Mouse (Mus musculus): ENCODE results near the gene Yaf2. TPM values are rescaled to one million over a fixed set of nuclear protein-coding genes. Genes with fewer than 3 reads are reported as not detected.

The Yaf2 gene
- polyA plus RNA-seq, 1 experiment from 2014 or later = 58.8 TPM

GRCm38 (mm10) chr15:93267479-93267878 is 69.3 kb downstream of the Yaf2 start:
- no peaks in the 10 kb centered on the region for H3K4me1 ChIP-seq (ENCODE audit: control insufficient read depth, insufficient read depth, low read length)
- no peaks in the 10 kb centered on the region for H3K27me3 ChIP-seq (ENCODE audit: control insufficient read depth, insufficient read depth, low read length)
- no peak for ATAC-seq (ENCODE audit: insufficient number of reproducible peaks, insufficient read depth, low FRiP score, low read depth)
- no peak overlapping the region for H3K27ac ChIP-seq (ENCODE audit: low read length)
- no peak overlapping the region for H3K4me3 ChIP-seq (ENCODE audit: low read depth, low read length)
- H3K9me3 ChIP-seq (ENCODE audit: control insufficient read depth, low read depth, low read length) = no peaks in the 10 kb centered on the region
- no peak overlapping the region for H3K4me2 ChIP-seq (replicated peaks; ENCODE audit: low read depth, low read length)
- no peaks in the 10 kb centered on the region for H3K36me3 ChIP-seq (ENCODE audit: control insufficient read depth, insufficient read depth, low read length)
- 74% methylated on average over 8 of the region's 8 CpGs for WGBS
- H3K9ac ChIP-seq (replicated peaks; ENCODE audit: low read depth, low read length) = no peak overlapping the region

DNA sequence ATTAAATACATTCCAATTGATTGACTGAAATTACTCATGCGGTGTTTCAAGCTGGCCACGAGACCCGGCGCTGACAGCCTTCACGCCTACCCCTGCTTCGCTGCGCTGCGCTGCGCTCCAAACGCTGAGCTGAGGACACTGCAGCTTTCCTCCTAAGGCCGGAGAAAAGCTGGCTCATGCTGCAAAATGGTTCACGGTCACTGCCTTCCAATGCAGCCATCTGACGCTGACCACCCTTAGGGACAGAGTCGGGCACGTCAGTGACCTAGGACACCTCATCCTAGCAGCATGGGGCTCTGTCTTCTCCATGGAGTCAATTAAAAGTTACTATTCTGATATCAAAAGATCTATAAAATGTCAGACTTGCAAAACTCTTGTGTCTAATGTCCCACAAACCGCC is 70.4 kb downstream of the Yaf2 start:
- no peak for ATAC-seq (ENCODE audit: insufficient number of reproducible peaks, insufficient read depth, low FRiP score, low read depth)
- 79% methylated on average over 16 of the region's 16 CpGs for WGBS
- Histone ChIP-seq H3K4me3 (ENCODE audit: low read depth, low read length) (no peak overlapping the region), H3K27ac (ENCODE audit: low read length) (no peak overlapping the region), H3K9ac (replicated peaks; ENCODE audit: low read depth, low read length) (no peak overlapping the region), H3K36me3 (ENCODE audit: control insufficient read depth, insufficient read depth, low read length) (no peaks in the 10 kb centered on the region), H3K27me3 (ENCODE audit: control insufficient read depth, insufficient read depth, low read length) (no peaks in the 10 kb centered on the region), H3K4me1 (ENCODE audit: control insufficient read depth, insufficient read depth, low read length) (no peaks in the 10 kb centered on the region), H3K9me3 (ENCODE audit: control insufficient read depth, low read depth, low read length) (no peaks in the 10 kb centered on the region), H3K4me2 (replicated peaks; ENCODE audit: low read depth, low read length) (no peak overlapping the region)

DNA sequence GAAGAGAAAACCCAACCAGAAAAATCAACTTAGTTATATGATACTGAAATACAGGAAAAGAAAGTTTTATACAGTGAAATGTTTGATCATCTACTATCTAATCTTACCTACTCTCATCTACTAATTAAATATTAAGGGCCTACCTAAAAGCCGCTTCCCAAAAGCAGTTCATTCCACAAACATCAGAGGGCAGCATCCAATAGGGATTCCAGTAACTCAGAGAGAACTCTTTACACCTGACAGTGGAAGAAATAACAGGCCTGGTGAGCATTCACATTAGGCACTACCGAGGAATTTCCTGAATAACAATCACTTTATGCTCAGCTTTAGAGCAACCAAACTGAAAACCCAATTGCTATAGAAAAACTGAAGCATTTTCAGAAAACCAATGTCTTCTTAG is 71.0 kb downstream of the Yaf2 start:
- Histone ChIP-seq H3K27me3 (ENCODE audit: control insufficient read depth, insufficient read depth, low read length) (no peaks in the 10 kb centered on the region), H3K36me3 (ENCODE audit: control insufficient read depth, insufficient read depth, low read length) (no peaks in the 10 kb centered on the region), H3K9ac (replicated peaks; ENCODE audit: low read depth, low read length) (no peak overlapping the region), H3K4me1 (ENCODE audit: control insufficient read depth, insufficient read depth, low read length) (no peaks in the 10 kb centered on the region), H3K9me3 (ENCODE audit: control insufficient read depth, low read depth, low read length) (no peaks in the 10 kb centered on the region), H3K4me2 (replicated peaks; ENCODE audit: low read depth, low read length) (no peak overlapping the region), H3K27ac (ENCODE audit: low read length) (no peak overlapping the region), H3K4me3 (ENCODE audit: low read depth, low read length) (no peak overlapping the region)
- no peak for ATAC-seq (ENCODE audit: insufficient number of reproducible peaks, insufficient read depth, low FRiP score, low read depth)
- 42% methylated on average over 2 of the region's 2 CpGs for WGBS

- H3K4me2 ChIP-seq (replicated peaks; ENCODE audit: low read depth, low read length) = no peak overlapping the region
- H3K36me3 ChIP-seq (ENCODE audit: control insufficient read depth, insufficient read depth, low read length) = no peaks in the 10 kb centered on the region
- 60% methylated on average over 3 of the region's 3 CpGs for WGBS
- no peaks in the 10 kb centered on the region for H3K4me1 ChIP-seq (ENCODE audit: control insufficient read depth, insufficient read depth, low read length)
- H3K9ac ChIP-seq (replicated peaks; ENCODE audit: low read depth, low read length) = no peak overlapping the region
- no peaks in the 10 kb centered on the region for H3K9me3 ChIP-seq (ENCODE audit: control insufficient read depth, low read depth, low read length)
- H3K27me3 ChIP-seq (ENCODE audit: control insufficient read depth, insufficient read depth, low read length) = no peaks in the 10 kb centered on the region
- no peak overlapping the region for H3K4me3 ChIP-seq (ENCODE audit: low read depth, low read length)
- no peak for ATAC-seq (ENCODE audit: insufficient number of reproducible peaks, insufficient read depth, low FRiP score, low read depth)
- no peak overlapping the region for H3K27ac ChIP-seq (ENCODE audit: low read length)
Observed at GRCm38 (mm10) chr15:93265231-93265630, 71.5 kb downstream of the Yaf2 start.

DNA sequence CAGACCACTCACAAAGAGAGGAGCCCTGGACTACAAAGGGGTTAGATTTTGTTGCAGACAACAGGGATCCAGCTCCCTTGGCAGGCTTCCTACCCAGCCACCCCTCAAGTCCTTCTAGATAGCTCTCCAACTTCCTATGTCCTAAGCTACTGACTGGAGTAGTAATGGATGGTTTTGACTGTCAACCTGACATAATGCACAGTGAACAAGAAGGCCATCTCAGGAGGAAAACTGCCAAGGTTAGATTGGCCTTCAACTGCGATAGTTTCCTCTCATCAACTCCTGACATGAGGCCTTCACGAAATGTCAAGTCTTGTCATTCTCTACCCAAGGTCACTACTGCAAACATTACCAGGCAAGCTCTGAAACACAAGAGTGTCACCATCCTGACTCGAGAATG is 72.5 kb downstream of the Yaf2 start:
- H3K9me3 ChIP-seq (ENCODE audit: control insufficient read depth, low read depth, low read length) = no peaks in the 10 kb centered on the region
- WGBS = 87% methylated on average over 3 of the region's 3 CpGs
- ATAC-seq (ENCODE audit: insufficient number of reproducible peaks, insufficient read depth, low FRiP score, low read depth) = no peak
- no peak overlapping the region for H3K9ac ChIP-seq (replicated peaks; ENCODE audit: low read depth, low read length)
- H3K27me3 ChIP-seq (ENCODE audit: control insufficient read depth, insufficient read depth, low read length) = no peaks in the 10 kb centered on the region
- H3K36me3 ChIP-seq (ENCODE audit: control insufficient read depth, insufficient read depth, low read length) = no peaks in the 10 kb centered on the region
- H3K27ac ChIP-seq (ENCODE audit: low read length) = no peak overlapping the region
- no peaks in the 10 kb centered on the region for H3K4me1 ChIP-seq (ENCODE audit: control insufficient read depth, insufficient read depth, low read length)
- H3K4me2 ChIP-seq (replicated peaks; ENCODE audit: low read depth, low read length) = no peak overlapping the region
- H3K4me3 ChIP-seq (ENCODE audit: low read depth, low read length) = no peak overlapping the region

- H3K4me3 ChIP-seq (ENCODE audit: low read depth, low read length) = no peak overlapping the region
- H3K4me2 ChIP-seq (replicated peaks; ENCODE audit: low read depth, low read length) = no peak overlapping the region
- 78% methylated on average over 7 of the region's 7 CpGs for WGBS
- no peaks in the 10 kb centered on the region for H3K27me3 ChIP-seq (ENCODE audit: control insufficient read depth, insufficient read depth, low read length)
- no peaks in the 10 kb centered on the region for H3K9me3 ChIP-seq (ENCODE audit: control insufficient read depth, low read depth, low read length)
- no peak for ATAC-seq (ENCODE audit: insufficient number of reproducible peaks, insufficient read depth, low FRiP score, low read depth)
- H3K36me3 ChIP-seq (ENCODE audit: control insufficient read depth, insufficient read depth, low read length) = no peaks in the 10 kb centered on the region; the same call in 1 of the 2 replicates
- no peak overlapping the region for H3K27ac ChIP-seq (ENCODE audit: low read length)
- no peak overlapping the region for H3K9ac ChIP-seq (replicated peaks; ENCODE audit: low read depth, low read length)
- H3K4me1 ChIP-seq (ENCODE audit: control insufficient read depth, insufficient read depth, low read length) = no peaks in the 10 kb centered on the region
Observed at GRCm38 (mm10) chr15:93263566-93263965, 73.2 kb downstream of the Yaf2 start.

GRCm38 (mm10) chr15:93262818-93263217 is 73.9 kb downstream of the Yaf2 start:
- WGBS = 53% methylated on average over 5 of the region's 5 CpGs
- ATAC-seq (ENCODE audit: insufficient number of reproducible peaks, insufficient read depth, low FRiP score, low read depth) = no peak
- H3K27ac ChIP-seq (ENCODE audit: low read length) = no peak overlapping the region

GRCm38 (mm10) chr15:93262274-93262673 is 74.5 kb downstream of the Yaf2 start:
- no peaks in the 10 kb centered on the region for H3K4me1 ChIP-seq (ENCODE audit: control insufficient read depth, insufficient read depth, low read length)
- no peaks in the 10 kb centered on the region for H3K9me3 ChIP-seq (ENCODE audit: control insufficient read depth, low read depth, low read length)
- peaks cover 7% of the 10 kb centered on the region; the same call in 1 of the 2 replicates for H3K36me3 ChIP-seq (ENCODE audit: control insufficient read depth, insufficient read depth, low read length)
- no peak for ATAC-seq (ENCODE audit: insufficient number of reproducible peaks, insufficient read depth, low FRiP score, low read depth)
- no peak overlapping the region for H3K27ac ChIP-seq (ENCODE audit: low read length)
- no peaks in the 10 kb centered on the region for H3K27me3 ChIP-seq (ENCODE audit: control insufficient read depth, insufficient read depth, low read length)
- no peak overlapping the region for H3K4me3 ChIP-seq (ENCODE audit: low read depth, low read length)
- H3K4me2 ChIP-seq (replicated peaks; ENCODE audit: low read depth, low read length) = no peak overlapping the region
- 69% methylated on average over 5 of the region's 5 CpGs for WGBS
- no peak overlapping the region for H3K9ac ChIP-seq (replicated peaks; ENCODE audit: low read depth, low read length)

More at GRCm38 (mm10) chr15:93262818-93263217, 73.9 kb downstream of the Yaf2 start:
- Histone ChIP-seq H3K36me3 (ENCODE audit: control insufficient read depth, insufficient read depth, low read length) (peaks cover 4% of the 10 kb centered on the region; the same call in 1 of the 2 replicates), H3K27me3 (ENCODE audit: control insufficient read depth, insufficient read depth, low read length) (no peaks in the 10 kb centered on the region), H3K9me3 (ENCODE audit: control insufficient read depth, low read depth, low read length) (no peaks in the 10 kb centered on the region), H3K4me3 (ENCODE audit: low read depth, low read length) (no peak overlapping the region), H3K4me2 (replicated peaks; ENCODE audit: low read depth, low read length) (no peak overlapping the region), H3K9ac (replicated peaks; ENCODE audit: low read depth, low read length) (no peak overlapping the region), H3K4me1 (ENCODE audit: control insufficient read depth, insufficient read depth, low read length) (no peaks in the 10 kb centered on the region)

DNA sequence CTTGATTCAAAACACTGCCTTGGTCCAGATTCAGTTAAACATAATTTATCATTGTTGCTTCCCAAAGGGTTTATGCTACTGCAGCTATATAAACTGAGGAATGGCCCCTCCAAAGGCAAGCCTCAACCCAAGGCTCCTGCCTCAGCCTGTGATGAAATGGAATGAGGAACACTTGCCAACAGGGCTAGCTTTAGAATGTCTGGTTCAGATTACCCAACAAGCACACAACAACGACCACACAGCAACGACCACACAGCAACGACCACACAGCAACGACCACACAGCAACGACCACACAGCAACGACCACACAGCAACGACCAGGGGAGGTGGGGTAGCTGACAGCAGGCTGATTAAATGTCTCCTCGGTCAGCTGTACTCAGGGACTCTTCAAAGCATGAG is 76.8 kb downstream of the Yaf2 start:
- no peak for ATAC-seq (ENCODE audit: insufficient number of reproducible peaks, insufficient read depth, low FRiP score, low read depth)
- Histone ChIP-seq H3K27me3 (ENCODE audit: control insufficient read depth, insufficient read depth, low read length) (no peaks in the 10 kb centered on the region), H3K4me2 (replicated peaks; ENCODE audit: low read depth, low read length) (no peak overlapping the region), H3K4me1 (ENCODE audit: control insufficient read depth, insufficient read depth, low read length) (no peaks in the 10 kb centered on the region), H3K27ac (ENCODE audit: low read length) (no peak overlapping the region), H3K9me3 (ENCODE audit: control insufficient read depth, low read depth, low read length) (no peaks in the 10 kb centered on the region), H3K36me3 (ENCODE audit: control insufficient read depth, insufficient read depth, low read length) (peaks cover 16% of the 10 kb centered on the region), H3K9ac (replicated peaks; ENCODE audit: low read depth, low read length) (no peak overlapping the region), H3K4me3 (ENCODE audit: low read depth, low read length) (no peak overlapping the region)
- 86% methylated on average over 8 of the region's 8 CpGs for WGBS

All from stomach, embryonic 14.5 days (tissue).